Mouse (Mus musculus) lung, adult 2 months (tissue): ENCODE results near the gene Gorasp1.

Experiments used
- CTCF ChIP-seq: fragments of 200-500 bp; IDR thresholded peaks from 2 replicates; pipeline ENCODE4 v1.5.1; 2011; ENCODE audit warnings: mild to moderate bottlenecking, low read length, control low read depth; ENCODE audit not compliant: insufficient read depth
- POLR2A ChIP-seq: fragments of 200-500 bp; IDR thresholded peaks from 2 replicates; pipeline ENCODE4 v1.6.1; 2011; ENCODE audit warnings: low read depth, mild to moderate bottlenecking, control low read depth, low read length, borderline replicate concordance; ENCODE audit errors: extremely low read depth

GRCm38 (mm10) chr9:119965186-119965585 is 27.8 kb upstream of the Gorasp1 start:
- no peak for TF ChIP-seq POLR2A
- no peak for TF ChIP-seq CTCF
